Mouse (Mus musculus) forebrain, embryonic 13.5 days (tissue): ENCODE measurements at regions not wholly inside any gene's neighbourhood (a gene's known extent, or its start where the extent isn't known, plus 50 kb on each side); places are given as distances from the start of the nearest gene placed in this dataset.

Experiments
- ATAC-seq: fragments of 200-750 bp; cut with Nextera tagmentation; 2 replicates; pipeline ENCODE4 v1.8.0; 2017
- H3K27ac ChIP-seq: fragments of 300-500 bp; sonication (generic); 2 replicates; pipeline ENCODE4 v1.5.1; 2015; ENCODE audit warnings: inconsistent platforms, mild to moderate bottlenecking, moderate library complexity
- H3K27me3 ChIP-seq: fragments of 300-500 bp; sonication (generic); 2 replicates; pipeline ENCODE4 v1.6.1; 2015; ENCODE audit warnings: mild to moderate bottlenecking, inconsistent platforms
- H3K36me3 ChIP-seq: fragments of 300-500 bp; sonication (generic); 2 replicates; pipeline ENCODE4 v1.6.1; 2015; ENCODE audit warnings: mild to moderate bottlenecking, inconsistent platforms; ENCODE audit not compliant: poor library complexity, severe bottlenecking
- H3K4me1 ChIP-seq: fragments of 300-500 bp; sonication (generic); 2 replicates; pipeline ENCODE4 v1.6.1; 2015; ENCODE audit warnings: inconsistent platforms
- H3K4me2 ChIP-seq: fragments of 300-500 bp; sonication (generic); 2 replicates; pipeline ENCODE4 v1.6.1; 2015; ENCODE audit warnings: inconsistent platforms, mild to moderate bottlenecking, moderate library complexity
- H3K4me3 ChIP-seq: fragments of 300-500 bp; sonication (generic); 2 replicates; pipeline ENCODE4 v1.5.1; 2015; ENCODE audit warnings: mild to moderate bottlenecking, inconsistent platforms
- H3K9ac ChIP-seq: fragments of 300-500 bp; sonication (generic); 2 replicates; pipeline ENCODE4 v1.6.1; 2015; ENCODE audit warnings: mild to moderate bottlenecking, inconsistent platforms
- H3K9me3 ChIP-seq: fragments of 300-500 bp; sonication (generic); replicated peaks from 2 replicates; pipeline ENCODE4 v1.6.1; 2016; ENCODE audit warnings: inconsistent platforms
- WGBS: fragments of 180-500 bp; shearing (Covaris S2); methylation state at CpG from one replicate; pipeline ENCODE4 v1.1.7; 2015; 5-methylcytosine and 5-hydroxymethylcytosine counted together

DNA sequence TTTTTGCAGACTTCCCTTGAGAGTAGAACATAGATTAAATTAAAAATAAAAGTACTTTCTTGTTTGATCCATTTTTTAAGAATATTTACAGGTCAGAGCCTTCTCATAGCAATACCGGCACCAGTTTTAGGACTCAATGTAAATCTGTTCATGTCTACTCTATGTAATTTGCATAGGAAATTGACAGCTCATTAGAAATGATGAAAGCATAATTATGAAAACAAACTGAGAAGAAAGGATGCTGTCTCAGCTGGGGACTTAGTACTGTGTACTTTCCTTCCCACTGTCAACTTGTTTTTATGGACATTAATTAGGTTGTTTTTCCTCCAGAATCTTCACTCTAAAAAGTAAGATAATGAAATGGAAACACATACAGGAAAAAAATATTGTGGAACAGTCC lies 3344.8 kb upstream of the Gm6569 start:
- 60% methylated on average over 1 of the region's 1 CpGs for WGBS
- ATAC-seq, result peak; percentile 43; the same call in 1 of the 2 replicates

DNA sequence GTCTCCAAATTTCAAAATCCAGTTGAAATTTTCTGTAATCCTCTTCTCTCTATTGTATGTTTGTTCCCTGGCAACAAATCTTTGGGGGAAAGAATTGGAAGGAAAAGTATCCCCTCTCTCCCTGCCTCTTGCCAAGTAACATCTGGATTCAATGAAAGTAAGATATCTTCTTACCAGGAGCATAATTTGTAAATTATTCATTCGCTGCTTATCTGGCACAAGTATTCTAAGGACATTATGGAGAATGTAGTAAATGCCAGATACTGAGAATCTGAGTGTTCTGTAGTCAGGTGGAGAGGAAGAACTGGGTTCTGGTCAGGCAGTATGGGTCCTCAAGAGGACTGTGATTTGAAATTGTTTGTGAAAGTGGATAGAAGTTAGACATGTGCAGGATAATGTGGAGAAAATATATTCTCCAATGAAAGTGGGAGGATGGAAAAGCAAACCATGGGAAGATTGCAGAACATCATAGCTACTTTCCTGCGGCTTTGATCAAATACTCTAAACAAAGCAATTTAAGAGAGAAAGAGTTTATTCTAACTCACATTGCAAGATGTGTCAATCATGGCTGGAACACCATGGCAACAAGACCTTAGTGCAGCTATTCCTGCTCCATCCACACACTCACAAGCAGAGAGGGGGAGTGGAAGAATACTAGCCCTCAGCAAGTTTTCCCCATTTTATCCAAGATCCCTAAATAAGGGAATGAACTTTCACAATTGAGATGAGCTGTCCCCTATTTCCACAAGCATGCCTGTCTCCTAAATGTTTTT lies 3327.1 kb upstream of the Gm6569 start:
- no peak overlapping the region for H3K4me2 ChIP-seq
- no peak overlapping the region for H3K9ac ChIP-seq
- no peak for ATAC-seq
- 72% methylated on average over 2 of the region's 2 CpGs for WGBS
- no peak overlapping the region for H3K4me3 ChIP-seq
- no peaks in the 10 kb centered on the region for H3K36me3 ChIP-seq
- no peaks in the 10 kb centered on the region for H3K9me3 ChIP-seq
- no peaks in the 10 kb centered on the region for H3K4me1 ChIP-seq
- no peak overlapping the region for H3K27ac ChIP-seq
- no peaks in the 10 kb centered on the region for H3K27me3 ChIP-seq

More for the DNA sequence above, 3344.8 kb upstream of the Gm6569 start:
- Histone ChIP-seq H3K9me3 (no peaks in the 10 kb centered on the region), H3K27ac (no peak overlapping the region), H3K4me3 (no peak overlapping the region), H3K4me2 (no peak overlapping the region), H3K36me3 (no peaks in the 10 kb centered on the region), H3K27me3 (no peaks in the 10 kb centered on the region), H3K9ac (no peak overlapping the region), H3K4me1 (no peaks in the 10 kb centered on the region)

DNA sequence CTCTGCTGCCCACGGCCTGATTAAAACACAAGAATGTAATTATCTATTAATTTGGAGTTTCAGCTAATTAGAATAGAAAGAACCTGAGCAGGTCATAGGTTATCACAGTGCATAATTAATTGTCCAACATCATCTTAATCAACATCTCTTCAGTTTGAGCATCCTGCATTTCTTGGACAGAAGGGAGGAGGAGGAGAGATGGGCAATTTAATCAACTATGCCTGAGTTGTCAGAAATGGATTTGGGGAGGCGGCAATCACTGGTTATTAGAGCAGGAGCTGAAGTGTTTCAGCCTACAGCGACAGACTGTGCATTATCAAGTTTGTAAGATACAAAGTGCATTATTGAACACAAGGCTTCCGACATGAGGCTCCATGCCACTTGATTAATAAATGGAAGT lies 3313.8 kb upstream of the Gm6569 start:
- Histone ChIP-seq H3K9ac (no peak overlapping the region), H3K9me3 (no peaks in the 10 kb centered on the region), H3K27me3 (no peaks in the 10 kb centered on the region), H3K4me3 (no peak overlapping the region), H3K27ac (no peak overlapping the region), H3K4me1 (0 out of 2 replicates have a peak, but pooled peaks cover 4% of the 10 kb centered on the region), H3K36me3 (no peaks in the 10 kb centered on the region), H3K4me2 (no peak overlapping the region)
- WGBS, result 48% methylated on average over 4 of the region's 4 CpGs
- ATAC-seq, result no peak

DNA sequence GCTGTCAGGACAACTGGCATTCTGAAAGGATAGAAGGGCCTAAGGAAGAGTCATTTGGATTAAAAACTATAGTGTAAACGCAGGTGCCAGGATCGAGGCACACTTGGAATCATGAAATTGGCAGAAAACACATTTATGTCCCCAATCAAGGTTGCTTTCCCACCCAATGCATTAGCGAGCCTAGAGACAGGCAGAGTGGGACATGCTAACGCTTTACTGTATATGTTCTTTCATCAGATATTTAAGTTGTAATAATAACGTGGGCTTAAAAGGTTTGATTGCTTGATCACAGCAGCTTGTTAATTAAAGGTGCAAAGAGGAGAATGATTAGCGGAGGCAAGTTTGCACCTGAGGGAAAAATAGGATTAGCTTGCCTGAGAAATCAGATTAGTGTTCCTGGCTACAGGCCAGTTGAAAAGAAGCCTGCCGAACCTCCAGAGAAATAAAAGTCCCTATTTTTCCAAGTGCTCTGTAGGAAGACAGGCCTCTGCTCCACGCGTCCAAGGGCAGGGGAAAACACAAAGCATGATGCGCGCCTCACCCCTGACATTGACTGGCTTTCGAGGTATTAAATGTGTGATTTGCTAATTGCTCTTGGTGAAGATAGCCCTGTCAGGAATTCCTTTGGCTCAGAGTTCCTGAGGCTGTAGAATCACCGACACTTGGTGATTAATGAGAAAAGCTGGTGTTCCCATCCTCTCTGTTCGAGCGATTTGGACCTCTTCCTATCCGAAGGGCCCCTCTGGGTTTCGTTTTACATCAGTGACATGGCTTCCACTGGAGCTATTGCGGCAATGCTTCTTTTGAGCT lies 3279.4 kb upstream of the Gm6569 start:
- Histone ChIP-seq H3K9me3 (no peaks in the 10 kb centered on the region), H3K27me3 (no peaks in the 10 kb centered on the region), H3K36me3 (no peaks in the 10 kb centered on the region), H3K4me1 (peaks cover 18% of the 10 kb centered on the region), H3K9ac (no peak overlapping the region), H3K4me3 (0 out of 2 replicates have a peak overlapping the region, but pooled peaks have one; percentile 4), H3K4me2 (peak overlapping the region; percentile 46), H3K27ac (peak overlapping the region; percentile 57)
- peak; percentile 84 for ATAC-seq
- 18% methylated on average over 18 of the region's 18 CpGs for WGBS

DNA sequence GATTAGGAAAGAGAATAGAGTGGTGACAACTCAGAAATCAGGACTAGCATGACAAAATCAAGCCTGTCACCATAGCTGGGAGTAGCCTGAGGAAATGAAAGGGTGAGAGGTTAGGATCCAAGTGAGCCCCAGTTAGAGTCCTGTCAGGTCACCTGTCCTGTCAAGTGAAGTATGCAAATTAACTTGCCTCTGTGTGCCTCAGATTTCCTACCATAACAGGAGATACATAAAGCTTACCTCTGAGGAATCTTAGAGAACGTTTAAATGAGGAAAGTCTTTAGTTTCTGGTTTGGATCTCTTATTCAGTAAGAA lies 3278.8 kb upstream of the Gm6569 start:
- no peak for ATAC-seq
- H3K4me2 ChIP-seq, result peak overlapping the region; percentile 46
- WGBS, result 42% methylated on average over 1 of the region's 1 CpGs

DNA sequence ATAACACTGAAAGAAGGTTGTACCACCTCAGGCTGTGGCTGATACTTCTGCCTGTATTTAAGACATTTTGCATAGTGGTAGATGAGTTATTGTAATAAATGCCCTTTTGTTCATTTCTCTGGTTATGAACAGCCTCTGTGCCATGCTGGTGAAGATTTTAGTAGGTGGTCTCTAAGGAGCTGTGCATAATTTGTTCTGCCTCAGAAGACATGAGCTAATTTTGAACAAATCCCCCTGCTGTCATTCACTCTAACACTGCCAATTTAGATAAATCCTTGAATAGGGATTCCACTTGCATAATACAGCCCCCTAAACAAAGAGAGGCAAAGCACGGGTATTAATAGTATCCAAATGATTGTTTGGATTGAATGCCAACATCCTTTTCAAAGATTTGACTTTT lies 3240.1 kb upstream of the Gm6569 start:
- Histone ChIP-seq H3K9me3 (no peaks in the 10 kb centered on the region), H3K9ac (no peak overlapping the region), H3K36me3 (no peaks in the 10 kb centered on the region), H3K27ac (no peak overlapping the region), H3K27me3 (peaks cover 30% of the 10 kb centered on the region), H3K4me1 (peaks cover 6% of the 10 kb centered on the region), H3K4me2 (no peak overlapping the region), H3K4me3 (no peak overlapping the region)
- ATAC-seq, result peak; percentile 87
- WGBS, result 7% methylated on average over 1 of the region's 1 CpGs

More for the DNA sequence above, 3278.8 kb upstream of the Gm6569 start:
- Histone ChIP-seq H3K4me1 (peaks cover 18% of the 10 kb centered on the region), H3K9me3 (no peaks in the 10 kb centered on the region), H3K4me3 (0 out of 2 replicates have a peak overlapping the region, but pooled peaks have one; percentile 4), H3K9ac (no peak overlapping the region), H3K27me3 (no peaks in the 10 kb centered on the region), H3K36me3 (no peaks in the 10 kb centered on the region), H3K27ac (0 out of 2 replicates have a peak overlapping the region, but pooled peaks have one; percentile 37)

DNA sequence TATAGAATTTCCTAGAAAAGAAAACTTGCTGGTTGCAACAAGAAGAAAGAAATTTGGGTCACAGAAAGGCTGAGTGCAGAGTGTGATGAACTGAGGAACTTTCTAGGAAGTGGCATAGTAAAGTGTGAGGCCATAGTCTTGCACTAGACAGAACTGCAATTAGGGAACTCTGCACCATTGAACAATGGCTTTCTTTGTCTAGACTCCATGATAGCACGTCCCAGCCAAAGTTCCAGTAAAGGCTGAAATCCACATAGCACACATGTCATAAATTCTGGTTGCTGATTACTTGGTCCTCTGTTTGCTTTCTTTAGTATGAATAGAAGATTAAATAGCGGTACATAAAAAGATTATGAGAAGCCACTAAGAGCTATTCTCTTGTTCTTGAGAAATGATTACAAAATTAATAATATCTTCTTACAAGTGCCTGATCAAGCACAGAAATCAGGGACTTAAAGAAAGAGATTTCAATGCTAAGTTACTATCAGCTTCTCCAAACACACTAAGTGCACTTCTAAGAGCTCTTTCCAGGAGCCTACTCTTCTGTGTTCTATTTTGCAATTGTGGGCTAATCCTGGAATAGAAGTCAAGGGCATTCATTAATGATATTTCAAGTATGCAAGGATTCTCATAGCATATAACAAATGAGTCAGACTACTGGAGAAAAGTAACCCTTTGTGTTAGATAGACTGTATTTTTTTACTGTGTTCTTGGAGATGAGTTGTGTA lies 3233.4 kb upstream of the Gm6569 start:
- Histone ChIP-seq H3K27ac (no peak overlapping the region), H3K4me1 (no peaks in the 10 kb centered on the region), H3K27me3 (peaks cover 18% of the 10 kb centered on the region), H3K4me3 (no peak overlapping the region), H3K4me2 (no peak overlapping the region), H3K9me3 (no peaks in the 10 kb centered on the region), H3K9ac (no peak overlapping the region), H3K36me3 (no peaks in the 10 kb centered on the region)
- no peak for ATAC-seq
- WGBS, result 52% methylated on average over 2 of the region's 2 CpGs

DNA sequence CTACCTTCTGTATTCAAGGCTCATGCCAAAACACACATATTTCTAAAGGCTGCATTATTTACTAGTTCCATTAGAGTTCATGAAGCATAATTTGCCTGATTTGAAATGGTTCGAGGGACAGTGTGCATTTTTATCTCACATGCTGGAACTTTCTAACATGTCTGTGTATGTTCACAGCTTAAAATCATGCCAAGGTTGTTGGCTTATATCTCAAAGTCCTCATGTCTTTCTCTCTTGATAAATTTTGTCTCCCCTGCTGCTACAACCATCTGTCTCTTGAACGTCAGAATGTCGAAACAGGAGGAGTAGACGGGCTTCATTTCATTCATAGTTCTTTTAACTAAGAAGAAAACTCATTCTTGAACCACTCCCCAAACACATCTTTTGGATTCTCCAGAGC lies 3229.1 kb upstream of the Gm6569 start:
- ATAC-seq, result no peak
- H3K27ac ChIP-seq, result no peak overlapping the region

DNA sequence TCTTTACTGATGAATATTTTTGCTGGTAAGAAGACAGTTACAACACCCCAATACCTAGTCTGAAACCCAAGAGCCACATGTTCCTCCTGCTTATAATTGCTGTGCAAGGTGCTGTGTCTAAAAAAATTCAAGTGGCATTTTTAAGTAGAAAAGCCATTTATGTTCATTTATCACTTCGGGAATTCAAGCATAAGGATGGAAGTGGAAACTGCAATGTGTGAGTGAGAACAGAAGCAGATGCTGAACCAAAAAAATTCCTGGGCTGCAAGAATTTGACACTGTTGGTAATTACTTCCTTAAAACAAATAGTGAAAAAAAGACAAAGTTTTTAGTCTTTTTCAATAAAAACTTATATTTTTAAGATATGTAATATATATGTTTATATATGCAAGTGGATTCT lies 3227.5 kb upstream of the Gm6569 start:
- Histone ChIP-seq H3K27ac (no peak overlapping the region), H3K4me3 (no peak overlapping the region), H3K4me1 (no peaks in the 10 kb centered on the region), H3K27me3 (no peaks in the 10 kb centered on the region), H3K9ac (no peak overlapping the region), H3K9me3 (no peaks in the 10 kb centered on the region), H3K36me3 (no peaks in the 10 kb centered on the region), H3K4me2 (no peak overlapping the region)
- no peak for ATAC-seq
- 83% methylated on average over 1 of the region's 1 CpGs for WGBS

More for the DNA sequence above, 3229.1 kb upstream of the Gm6569 start:
- Histone ChIP-seq H3K4me1 (no peaks in the 10 kb centered on the region), H3K4me2 (no peak overlapping the region), H3K27me3 (no peaks in the 10 kb centered on the region), H3K36me3 (no peaks in the 10 kb centered on the region), H3K9ac (no peak overlapping the region), H3K9me3 (no peaks in the 10 kb centered on the region), H3K4me3 (no peak overlapping the region)
- 83% methylated on average over 4 of the region's 4 CpGs for WGBS

DNA sequence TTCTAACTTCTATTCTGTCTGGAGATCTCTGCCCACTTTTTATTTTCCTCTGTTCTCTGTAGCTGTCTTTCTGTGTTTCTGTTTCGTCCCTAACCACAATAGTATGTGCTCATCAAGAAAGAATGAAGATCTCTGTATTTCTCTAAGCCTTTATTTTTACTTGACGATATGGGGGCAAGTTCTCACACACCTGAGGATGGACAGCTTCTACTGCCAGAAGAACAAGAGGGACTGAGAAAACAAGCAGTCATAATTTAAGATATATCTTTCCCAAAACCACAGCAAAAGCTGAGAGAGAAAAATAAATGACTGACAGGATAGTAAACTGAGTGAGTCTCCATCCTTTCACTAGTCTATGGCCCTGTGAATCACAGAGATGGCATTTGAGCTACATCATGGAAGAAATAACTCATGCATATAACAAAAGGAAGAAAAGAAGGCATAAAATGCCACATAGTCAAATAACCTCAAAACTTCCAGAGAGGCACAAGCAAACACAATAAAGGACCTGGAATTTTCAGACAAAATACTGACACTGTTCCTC lies 3216.2 kb upstream of the Gm6569 start:
- Histone ChIP-seq H3K36me3 (no peaks in the 10 kb centered on the region), H3K9me3 (no peaks in the 10 kb centered on the region), H3K9ac (no peak overlapping the region), H3K4me1 (no peaks in the 10 kb centered on the region), H3K27me3 (no peaks in the 10 kb centered on the region), H3K4me2 (no peak overlapping the region), H3K4me3 (no peak overlapping the region), H3K27ac (no peak overlapping the region)
- 83% methylated on average over 2 of the region's 2 CpGs for WGBS
- ATAC-seq, result no peak

DNA sequence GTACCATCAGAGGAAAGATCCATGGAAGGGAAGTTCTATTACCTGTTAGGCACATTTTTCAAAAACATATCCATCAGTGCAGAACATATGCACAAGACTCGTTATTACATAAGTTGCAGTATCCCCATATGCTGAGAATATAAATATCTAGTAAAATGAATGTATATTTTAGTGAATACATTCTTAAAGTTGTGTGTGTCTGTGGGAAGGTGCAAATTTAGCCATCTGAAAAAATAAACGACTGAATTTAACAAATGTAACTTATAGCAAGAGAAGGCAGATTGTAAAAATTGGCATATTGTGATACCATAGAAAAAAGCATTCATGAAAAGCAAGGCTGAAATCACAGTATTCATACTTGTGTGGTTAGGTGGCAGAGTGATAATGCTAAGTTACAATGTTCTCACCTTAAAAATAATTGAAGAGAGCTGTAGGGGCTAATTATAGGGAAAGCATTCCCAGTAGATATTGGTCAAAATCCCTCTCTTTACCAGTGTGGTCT lies 3193.3 kb upstream of the Gm6569 start:
- no peak overlapping the region for H3K4me3 ChIP-seq
- WGBS, result 88% methylated on average over 2 of the region's 2 CpGs
- H3K36me3 ChIP-seq, result no peaks in the 10 kb centered on the region
- H3K9me3 ChIP-seq, result no peaks in the 10 kb centered on the region
- H3K27me3 ChIP-seq, result no peaks in the 10 kb centered on the region
- 0 out of 2 replicates have a peak, but pooled peaks cover 9% of the 10 kb centered on the region for H3K4me1 ChIP-seq
- H3K4me2 ChIP-seq, result no peak overlapping the region
- H3K27ac ChIP-seq, result no peak overlapping the region
- H3K9ac ChIP-seq, result no peak overlapping the region
- no peak for ATAC-seq
